Mouse (Mus musculus): ENCODE data around the gene Nat8f2. TPM values are rescaled to one million over a fixed set of nuclear protein-coding genes. Genes with fewer than 3 reads are reported as not detected.
"Not testable (repeated sequence)": the region's sequence is repeated elsewhere in the genome, so short reads cannot be mapped to it uniquely, and the experiment has no call there.

Gene Nat8f2
- total RNA-seq, 2 experiments from 2014 or later = 1.4 to 2.4 TPM

DNA sequence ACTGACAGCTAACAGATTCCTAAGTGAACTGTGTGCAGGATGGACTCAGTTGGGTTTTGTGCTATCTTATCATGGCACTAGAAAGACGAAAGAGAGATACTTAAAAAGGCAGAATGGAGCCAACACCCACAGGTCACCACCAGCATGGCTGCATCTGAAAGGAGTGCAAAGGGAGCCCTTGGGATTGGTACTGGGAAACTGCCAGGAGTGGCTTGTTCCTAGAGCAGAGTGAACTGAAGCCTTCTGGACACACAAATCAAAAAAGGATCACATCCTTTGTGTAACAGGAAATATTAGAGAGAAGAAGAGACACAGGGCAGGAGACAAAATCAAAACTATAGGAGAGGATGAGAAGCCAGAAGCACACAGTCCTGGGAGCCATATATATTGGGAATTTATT lies 2.0 kb downstream of the Nat8f2 start:
- intact Hi-C loops (cut with DNase I); DNase-seq (ENCODE audit: low spot score in 2 of 2): not testable (repeated sequence)

DNA sequence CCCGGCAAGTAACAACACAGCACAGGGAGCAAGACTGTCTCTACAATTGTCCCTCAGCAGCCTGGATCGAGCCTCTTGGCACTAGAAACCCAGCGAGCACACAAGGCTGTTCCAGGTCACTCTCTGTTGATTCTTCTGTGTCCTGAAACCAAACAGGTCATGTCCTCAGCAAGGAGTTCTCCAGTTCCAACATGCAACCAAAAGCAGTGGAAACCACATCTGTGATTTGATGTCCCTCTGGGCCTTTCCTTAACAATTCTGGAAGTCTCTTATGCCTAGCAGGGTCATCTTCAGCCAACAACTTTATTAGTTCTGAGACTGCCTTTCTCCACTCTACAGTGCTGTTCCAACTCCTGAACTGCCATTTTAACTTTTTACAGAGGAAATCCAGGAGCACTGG lies 2.8 kb downstream of the Nat8f2 start:
- DNase-seq (ENCODE audit: low spot score in 2 of 2); intact Hi-C loops (cut with DNase I): not testable (repeated sequence)

DNA sequence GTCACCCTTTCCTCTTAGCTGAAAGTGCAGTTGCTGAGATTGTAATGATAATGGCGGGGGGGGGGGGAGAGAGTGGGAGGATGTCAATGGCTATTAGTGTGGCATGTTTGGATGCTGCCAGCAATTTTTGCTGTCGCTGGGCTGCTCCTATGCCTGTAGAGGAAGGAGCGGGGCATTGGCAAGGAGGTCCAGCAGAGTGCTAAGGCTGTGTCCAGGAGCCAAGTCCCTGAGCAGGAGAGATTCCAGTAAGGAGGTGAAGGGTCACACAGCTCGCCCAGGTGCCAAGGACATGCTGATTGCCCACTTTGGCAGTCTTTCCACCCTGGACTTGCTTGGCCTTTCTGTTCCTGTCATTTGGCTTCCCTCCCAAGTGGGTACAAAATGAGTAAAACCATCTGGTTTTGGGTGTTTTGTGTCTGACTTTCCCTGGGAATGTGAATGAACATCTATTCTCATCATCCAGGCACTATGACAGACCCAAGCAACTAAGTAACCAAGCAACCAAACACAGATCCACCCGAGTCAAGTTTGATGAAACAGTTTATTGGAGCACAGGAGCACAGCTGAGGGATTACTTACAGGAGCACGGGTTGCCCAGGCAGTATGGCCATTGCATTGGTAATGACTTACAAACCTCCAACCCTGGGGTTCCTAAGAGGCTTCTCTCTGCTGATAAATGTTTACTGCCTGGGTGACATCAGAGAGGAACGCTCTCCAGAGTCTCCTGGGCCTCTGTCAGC lies 3.9 kb downstream of the Nat8f2 start:
- DNase-seq (ENCODE audit: low spot score in 2 of 2); intact Hi-C loops (cut with DNase I): not testable (repeated sequence)

DNA sequence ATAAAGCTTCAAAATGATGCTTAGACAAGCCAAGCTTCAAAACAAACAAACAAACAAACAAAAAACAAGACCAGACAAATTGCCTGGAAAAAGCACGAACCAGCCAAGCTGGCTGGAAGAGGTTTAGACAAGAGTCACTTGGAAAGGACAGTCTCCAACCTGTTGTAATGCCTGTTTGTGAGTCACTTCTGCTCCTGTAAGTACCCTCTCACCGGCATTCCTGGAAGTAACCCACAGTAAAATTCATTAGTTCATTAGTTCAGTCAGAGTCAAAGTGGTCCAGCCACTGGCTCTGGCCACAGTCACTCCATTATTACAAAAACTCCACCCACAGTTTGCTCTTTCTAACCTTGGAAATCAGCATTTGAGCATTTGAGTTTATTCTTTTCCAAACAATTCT lies 5.1 kb downstream of the Nat8f2 start:
- intact Hi-C loops (cut with DNase I) = no loop called here

DNA sequence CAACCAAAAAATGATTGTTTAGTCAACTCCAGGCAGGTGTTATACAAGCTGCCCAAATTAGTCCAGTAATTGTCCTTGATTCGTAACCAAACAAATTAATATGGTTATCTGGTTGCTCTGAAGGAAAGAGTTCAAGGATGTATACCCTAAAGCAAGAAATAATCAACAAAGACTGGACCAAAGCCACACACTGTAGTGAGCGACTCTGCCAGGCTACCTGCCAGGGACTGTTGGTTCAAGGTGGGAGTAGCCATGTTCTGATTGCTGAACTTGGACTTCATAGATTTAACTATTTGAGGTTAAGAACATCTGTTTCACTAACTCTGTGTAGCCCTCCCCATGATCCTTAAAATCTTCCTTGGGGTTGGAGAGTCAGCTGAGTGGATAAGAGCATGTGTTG lies 5.8 kb downstream of the Nat8f2 start:
- DNase-seq (ENCODE audit: low spot score in 2 of 2) = no peak
- intact Hi-C loops (cut with DNase I) = no loop called here

More for the DNA sequence above, 5.1 kb downstream of the Nat8f2 start:
- DNase-seq (ENCODE audit: low spot score in 2 of 2) = no peak

DNA sequence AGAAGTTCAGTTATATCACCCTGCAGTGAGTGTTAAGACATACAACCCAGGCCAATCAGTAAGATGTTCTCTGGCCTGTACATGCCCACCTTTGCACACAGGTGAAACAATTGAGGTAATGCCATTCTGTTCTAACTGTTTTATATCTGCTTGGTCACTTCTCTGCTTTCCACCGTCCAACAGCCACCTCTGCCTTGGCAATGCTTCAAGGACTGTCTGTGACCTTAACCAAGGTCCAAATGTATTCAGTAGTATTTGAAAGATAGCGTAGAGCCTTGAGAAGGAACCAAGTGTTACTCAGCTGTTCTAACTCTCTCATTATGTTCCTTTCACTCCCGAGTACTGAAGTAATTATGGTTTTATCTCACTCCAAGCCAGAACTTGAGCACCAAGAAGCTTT lies 6.4 kb downstream of the Nat8f2 start:
- intact Hi-C loops (cut with DNase I) = no loop called here

DNA sequence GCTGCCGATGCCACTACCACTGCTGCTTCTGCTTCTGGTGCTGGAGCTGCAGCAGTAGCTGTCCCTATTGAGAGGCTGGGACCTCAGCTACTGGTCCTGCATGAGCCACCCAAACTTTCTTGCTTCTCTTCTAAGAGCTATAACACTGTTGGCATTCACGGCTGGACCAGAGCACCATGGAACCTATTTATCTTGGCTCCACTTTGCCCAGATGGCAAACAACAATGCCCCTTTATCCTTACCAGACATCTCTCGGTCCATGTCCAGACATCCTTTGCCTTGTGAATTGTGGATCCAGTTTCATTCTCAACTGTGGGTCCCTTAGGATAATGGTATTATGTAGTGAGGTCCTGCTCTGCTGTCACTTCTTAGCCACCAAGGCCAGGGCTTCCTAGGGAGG lies 7.7 kb downstream of the Nat8f2 start:
- DNase-seq (ENCODE audit: low spot score in 2 of 2) = no peak
- intact Hi-C loops (cut with DNase I) = no loop called here

More for the DNA sequence above, 6.4 kb downstream of the Nat8f2 start:
- DNase-seq (ENCODE audit: low spot score in 2 of 2) = no peak

DNA sequence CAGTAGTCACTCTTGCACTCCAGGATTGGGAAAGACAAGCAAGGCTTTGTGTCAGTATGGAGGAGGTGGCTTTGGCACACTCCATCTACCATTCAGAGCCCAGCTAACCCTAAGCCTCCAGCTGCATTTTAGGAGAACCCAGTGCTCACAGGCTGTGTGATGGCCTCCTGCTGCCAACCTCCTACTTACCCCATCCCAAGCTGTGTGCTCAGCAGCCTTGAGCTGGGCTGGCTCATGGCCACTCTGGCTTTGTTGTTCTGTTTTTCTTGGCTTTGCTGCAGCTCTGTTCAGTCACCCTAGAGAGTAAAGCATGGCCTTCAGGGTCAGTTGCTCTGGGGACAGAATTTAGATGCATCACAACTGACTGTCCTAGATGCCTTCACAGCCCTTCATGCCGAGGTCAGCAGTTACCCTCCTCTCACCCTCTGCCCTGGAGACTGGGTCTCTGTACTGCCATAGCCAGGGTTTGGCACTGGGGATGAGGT lies 12.7 kb downstream of the Nat8f2 start:
- peak; percentile 52 to 59 for DNase-seq (ENCODE audit: low spot score in 2 of 2)
- intact Hi-C loops (cut with DNase I) = no loop called here

DNA sequence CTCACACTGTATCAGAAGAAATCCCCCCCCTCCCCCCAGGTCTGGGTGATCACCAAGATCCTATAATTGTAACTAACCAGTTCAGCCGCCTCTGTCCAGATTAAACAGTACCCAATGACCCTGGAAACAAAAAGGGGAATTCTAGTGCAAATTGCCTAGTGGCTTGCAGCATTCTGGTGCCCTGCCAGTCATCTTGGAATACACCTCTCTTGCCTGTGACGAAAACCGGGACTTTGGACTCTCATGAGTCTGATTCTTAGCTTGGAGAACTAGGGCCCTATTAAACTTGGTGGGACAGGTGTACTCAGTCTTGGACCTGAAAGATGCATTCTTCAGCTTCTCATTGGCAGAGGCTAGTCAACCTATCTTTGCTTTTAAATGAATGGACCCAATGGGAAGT lies 15.5 kb downstream of the Nat8f2 start:
- intact Hi-C loops (cut with DNase I) = no loop called here
- DNase-seq (ENCODE audit: low spot score in 2 of 2) = no peak

DNA sequence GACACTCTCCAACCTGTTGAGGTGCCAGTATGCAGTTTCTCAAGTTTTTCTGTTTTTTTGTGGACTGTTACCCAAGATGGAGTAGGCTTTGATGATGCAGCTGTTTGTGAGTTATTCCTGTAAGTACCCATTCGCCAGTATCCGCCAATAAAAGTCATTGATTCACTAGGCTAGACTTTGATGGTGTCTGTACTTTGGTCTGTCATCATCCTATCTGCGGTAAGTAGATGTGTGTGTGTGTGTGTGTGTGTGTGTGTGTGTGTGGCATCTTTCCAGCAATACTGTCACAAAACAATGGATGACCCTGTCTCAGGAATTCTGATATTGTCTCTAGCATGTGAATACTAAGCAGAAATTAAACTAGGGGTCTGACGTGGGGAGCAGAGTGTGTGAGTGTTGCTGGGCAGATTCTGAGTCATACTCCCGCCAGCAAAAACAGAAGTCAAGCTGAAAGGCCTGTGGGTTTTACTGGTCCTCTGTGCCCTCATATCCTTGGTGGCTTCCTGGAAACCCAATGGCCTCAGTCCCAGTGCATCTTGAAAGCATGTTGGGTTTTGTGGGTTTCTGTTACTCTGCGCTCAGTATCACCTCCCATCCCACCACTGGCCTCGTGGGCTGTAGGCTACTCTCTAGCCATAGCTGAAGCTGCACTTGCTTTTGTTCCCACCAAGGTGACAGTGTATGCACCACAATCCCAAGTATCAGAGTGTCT lies 17.7 kb downstream of the Nat8f2 start:
- intact Hi-C loops (cut with DNase I) = no loop called here
- no peak for DNase-seq (ENCODE audit: low spot score in 2 of 2)

DNA sequence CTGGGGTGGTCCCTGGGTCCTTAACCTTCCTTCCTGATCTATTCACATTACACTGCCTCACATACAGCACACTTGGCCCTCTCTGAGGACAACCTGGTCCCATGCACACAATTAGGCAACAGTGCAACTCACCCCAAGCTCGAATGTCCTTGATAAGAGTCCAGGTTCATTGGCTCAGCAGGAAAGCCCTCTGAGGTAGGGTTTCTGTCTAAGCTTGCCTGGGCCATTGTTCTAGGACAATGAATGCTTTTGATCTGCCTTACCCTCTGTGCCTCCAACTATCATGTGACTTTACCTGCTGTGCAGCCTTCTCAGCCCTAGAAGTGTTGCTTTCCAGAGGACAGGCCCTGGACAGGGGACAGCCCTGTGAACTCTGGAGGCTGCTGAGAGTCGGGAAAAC lies 19.7 kb downstream of the Nat8f2 start:
- intact Hi-C loops (cut with DNase I) = no loop called here

DNA sequence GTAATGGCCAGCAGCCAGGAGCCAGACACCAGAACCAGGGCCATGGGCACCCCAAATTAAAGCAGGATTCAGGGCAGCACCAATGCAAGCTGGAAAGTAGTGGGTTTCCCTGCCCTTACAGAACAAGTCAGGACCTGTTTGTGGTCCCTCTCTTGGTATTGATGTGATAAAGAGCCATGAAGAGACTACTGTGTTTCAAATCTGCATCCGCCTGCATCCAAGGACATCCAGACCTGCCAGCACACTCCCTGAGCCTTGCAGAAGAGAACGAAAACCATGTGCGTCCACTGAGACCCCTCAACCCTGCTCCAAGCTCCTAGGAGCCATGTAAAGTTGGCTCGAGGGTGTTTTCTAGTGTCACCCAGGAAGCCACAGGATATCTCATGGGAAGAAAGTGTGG lies 20.8 kb downstream of the Nat8f2 start:
- intact Hi-C loops (cut with DNase I) = no loop called here
- DNase-seq (ENCODE audit: low spot score in 2 of 2) = no peak

More for the DNA sequence above, 19.7 kb downstream of the Nat8f2 start:
- no peak for DNase-seq (ENCODE audit: low spot score in 2 of 2)

DNA sequence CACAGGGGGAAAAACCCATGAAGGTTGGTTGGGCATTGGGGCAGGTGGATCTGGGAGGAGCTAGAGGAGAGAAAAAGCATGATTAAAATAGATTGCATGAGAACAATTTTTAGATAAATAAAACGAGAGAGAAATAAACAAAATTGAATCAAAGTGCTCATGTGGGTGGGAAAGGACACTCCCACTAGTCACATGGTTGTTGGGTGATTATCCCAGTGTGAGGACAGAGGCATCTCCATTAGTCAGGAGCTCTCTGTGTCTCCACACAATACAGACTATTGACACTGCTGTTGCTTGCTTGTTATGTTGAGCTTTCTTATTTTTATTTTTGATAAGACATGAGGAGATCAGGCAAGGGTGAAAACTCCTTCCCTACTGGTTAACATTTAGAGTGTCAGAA lies 22.0 kb downstream of the Nat8f2 start:
- DNase-seq (ENCODE audit: low spot score in 2 of 2) = no peak
- intact Hi-C loops (cut with DNase I) = no loop called here

DNA sequence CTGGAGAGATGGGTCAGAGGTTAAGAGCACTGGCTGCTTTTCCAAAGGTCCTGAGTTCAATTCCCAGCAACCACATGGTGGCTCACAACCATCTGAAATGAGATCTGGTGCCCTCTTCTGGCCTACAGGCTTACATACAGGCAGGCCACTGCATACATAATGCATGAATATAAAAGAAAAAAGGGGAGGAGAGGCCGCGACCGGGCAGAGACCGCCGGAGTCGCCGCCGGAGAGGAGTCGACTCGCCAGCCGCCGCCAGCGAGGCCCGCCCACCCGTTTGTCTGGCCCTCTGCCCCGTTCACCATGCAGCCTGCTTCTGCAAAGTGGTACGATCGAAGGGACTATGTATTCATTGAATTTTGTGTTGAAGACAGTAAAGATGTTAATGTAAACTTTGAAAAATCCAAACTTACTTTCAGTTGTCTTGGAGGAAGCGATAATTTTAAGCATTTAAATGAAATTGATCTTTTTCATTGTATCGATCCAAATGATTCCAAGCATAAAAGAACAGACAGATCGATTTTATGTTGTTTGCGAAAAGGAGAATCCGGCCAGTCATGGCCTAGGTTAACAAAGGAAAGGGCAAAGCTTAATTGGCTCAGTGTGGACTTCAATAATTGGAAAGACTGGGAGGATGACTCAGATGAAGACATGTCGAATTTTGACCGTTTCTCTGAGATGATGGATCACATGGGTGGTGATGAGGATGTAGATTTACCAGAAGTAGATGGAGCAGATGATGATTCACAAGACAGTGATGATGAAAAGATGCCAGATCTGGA lies 25.1 kb downstream of the Nat8f2 start:
- intact Hi-C loops (cut with DNase I) = not testable (repeated sequence)

DNA sequence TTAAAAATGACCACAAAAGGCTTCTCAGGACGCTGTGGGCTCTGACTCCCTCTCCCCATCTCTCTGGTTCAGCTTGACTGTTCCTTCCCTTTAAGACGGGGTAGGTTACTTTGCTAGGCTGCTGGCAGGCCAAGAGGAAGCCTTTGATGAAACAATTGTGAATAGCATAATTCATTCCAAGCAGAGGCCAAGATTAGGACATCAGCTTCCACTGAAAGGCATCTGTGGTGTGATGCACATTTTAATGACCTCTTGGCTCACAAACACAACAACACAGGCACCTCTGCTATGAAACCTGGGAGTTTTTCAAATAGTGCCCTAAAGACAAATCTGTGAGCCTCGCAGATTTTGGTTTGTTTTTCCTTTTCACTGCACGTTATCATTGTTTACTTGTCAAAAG lies 29.0 kb downstream of the Nat8f2 start:
- intact Hi-C loops (cut with DNase I) = loop anchor here (2.0 kb wide), 1 partner anchor 55 kb away; no protein-coding TSS in a partner anchor
- peak in 1 of 2 experiments; percentile 8 for DNase-seq (ENCODE audit: low spot score in 2 of 2)

More for the DNA sequence above, 25.1 kb downstream of the Nat8f2 start:
- not testable (repeated sequence) for DNase-seq (ENCODE audit: low spot score in 2 of 2)

DNA sequence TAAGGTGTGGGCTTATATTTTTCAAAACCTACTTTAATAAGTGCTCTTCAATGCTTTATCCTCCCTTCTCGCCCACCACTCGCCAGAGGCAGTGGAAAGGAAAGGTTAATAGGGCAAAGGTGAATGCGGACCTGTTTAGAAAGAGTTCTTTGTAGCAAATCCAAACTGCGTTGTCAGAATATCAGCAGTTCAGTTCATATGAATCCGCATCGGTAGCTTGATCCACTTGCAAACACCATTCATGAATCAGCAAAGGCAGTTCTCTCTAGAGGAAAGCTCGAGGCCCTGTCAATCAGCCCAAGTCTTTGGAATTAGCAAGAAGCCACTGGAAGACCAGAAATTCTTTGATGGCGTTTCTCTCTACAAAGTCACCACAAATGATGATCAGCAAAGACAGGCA lies 30.3 kb downstream of the Nat8f2 start:
- intact Hi-C loops (cut with DNase I) = loop anchor here (2.0 kb wide), 1 partner anchor 56 kb away; no protein-coding TSS in a partner anchor
- DNase-seq (ENCODE audit: low spot score in 2 of 2) = no peak

DNA sequence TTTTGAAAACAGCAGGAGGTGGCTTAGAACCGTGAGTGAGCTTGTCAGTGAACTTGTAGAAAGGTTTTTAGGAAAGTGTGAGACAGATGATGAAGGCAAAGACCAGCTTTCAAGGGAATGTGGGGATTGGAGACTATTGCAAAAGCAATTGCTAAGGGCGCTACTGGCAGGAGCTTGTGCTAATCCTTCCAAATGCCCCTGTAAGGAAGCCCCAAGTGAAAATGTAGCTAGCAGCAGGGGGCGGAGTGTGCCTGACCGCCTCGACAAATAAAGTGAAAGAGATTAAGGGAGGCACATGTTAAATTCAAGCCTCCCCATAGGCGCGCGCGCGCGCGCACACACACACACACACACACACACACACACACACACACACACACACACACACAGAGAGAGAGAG lies 31.7 kb downstream of the Nat8f2 start:
- DNase-seq (ENCODE audit: low spot score in 2 of 2); intact Hi-C loops (cut with DNase I): not testable (repeated sequence)

DNA sequence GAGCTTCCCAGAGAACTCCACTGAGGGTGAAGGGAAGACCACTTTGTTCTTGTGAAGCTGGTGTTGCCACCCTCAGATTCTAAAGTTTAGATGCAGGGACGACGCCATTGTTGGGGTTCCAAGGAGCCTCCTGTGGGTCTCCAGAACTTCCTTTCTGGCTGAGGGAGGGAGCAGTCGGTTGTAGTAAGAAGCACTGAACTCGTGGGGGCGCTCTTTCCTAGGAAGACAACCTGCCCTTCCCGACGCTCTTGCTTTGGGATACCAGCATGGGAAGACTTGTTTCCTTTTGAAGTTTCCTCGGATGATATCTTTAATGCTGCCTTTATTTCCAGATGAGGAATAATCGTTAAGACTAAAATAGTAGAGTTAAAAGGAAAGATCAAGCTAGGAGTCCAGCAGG lies 32.1 kb downstream of the Nat8f2 start:
- DNase-seq (ENCODE audit: low spot score in 2 of 2) = peak; percentile 36 to 52
- intact Hi-C loops (cut with DNase I) = not testable (repeated sequence)

DNA sequence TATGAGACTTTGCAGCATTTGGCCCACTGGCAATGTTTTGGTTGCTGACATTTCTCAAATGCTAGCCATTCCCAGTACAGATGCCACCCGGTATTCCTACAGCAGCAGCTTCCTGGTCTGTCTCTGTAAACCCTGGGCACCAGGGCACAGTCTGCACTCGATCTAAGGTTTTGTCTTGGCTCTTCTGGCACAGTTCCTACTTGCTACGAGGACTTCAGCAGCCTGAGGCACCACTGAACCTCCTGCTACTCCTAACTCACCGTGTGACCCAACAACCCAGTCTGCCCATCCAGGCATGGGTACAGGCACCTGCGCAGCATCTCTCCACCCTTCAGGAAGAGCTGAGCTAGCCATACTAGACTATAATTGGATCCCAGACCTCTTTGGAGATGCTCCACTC lies 32.9 kb downstream of the Nat8f2 start:
- intact Hi-C loops (cut with DNase I); DNase-seq (ENCODE audit: low spot score in 2 of 2): not testable (repeated sequence)

DNA sequence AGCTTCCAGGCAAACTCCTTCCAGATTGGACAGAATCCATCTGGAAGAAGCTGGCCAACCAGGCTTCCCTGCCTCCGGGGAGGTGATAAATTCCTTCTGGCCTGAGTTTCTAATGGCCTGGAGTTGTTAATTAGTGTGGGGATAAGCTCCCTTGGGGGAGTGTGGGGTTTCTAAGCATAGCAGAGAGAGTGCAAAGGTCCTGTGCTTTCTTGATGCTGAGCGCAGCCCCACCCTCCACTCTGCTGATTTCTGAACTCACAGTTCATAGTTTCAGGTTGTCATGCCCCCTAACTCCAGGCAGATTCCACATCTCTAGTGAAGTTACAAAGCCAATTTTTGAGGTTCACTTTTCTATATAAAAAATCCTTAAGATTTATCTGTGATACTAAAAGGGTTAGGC lies 33.9 kb downstream of the Nat8f2 start:
- intact Hi-C loops (cut with DNase I) = not testable (repeated sequence)

More for the DNA sequence above, 33.9 kb downstream of the Nat8f2 start:
- DNase-seq (ENCODE audit: low spot score in 2 of 2) = not testable (repeated sequence)

Data from left cerebral cortex, postnatal 36 days (tissue).